Mouse (Mus musculus): ENCODE results near the gene Gng8. TPM values are rescaled to one million over a fixed set of nuclear protein-coding genes. Genes with fewer than 3 reads are reported as not detected.

Gng8 gene
- polyA plus RNA-seq, 1 experiment from 2014 or later, result 12.1 TPM

GRCm38 (mm10) chr7:16895000-16895399 lies 3.4 kb downstream of the Gng8 start:
- Histone ChIP-seq H3K4me1 (peaks cover 50% of the 10 kb centered on the region), H3K36me3 (no peaks in the 10 kb centered on the region), H3K9me3 (replicated peaks) (no peaks in the 10 kb centered on the region), H3K4me2 (replicated peaks) (peak overlapping the region; percentile 60), H3K27me3 (peaks cover 27% of the 10 kb centered on the region), H3K9ac (0 out of 2 replicates have a peak overlapping the region, but pooled peaks have one; percentile 55), H3K27ac (peak overlapping the region; percentile 55), H3K4me3 (peak overlapping the region; percentile 20)
- WGBS, result under 1% methylated on average over 24 of the region's 24 CpGs
- ATAC-seq (ENCODE audit: low FRiP score), result peak; percentile 20

- Histone ChIP-seq H3K36me3 (no peaks in the 10 kb centered on the region), H3K9me3 (replicated peaks) (no peaks in the 10 kb centered on the region), H3K9ac (no peak overlapping the region), H3K27ac (no peak overlapping the region; the same call in 1 of the 2 replicates), H3K4me3 (peak overlapping the region; percentile 20; the same call in 1 of the 2 replicates), H3K4me2 (replicated peaks) (peak overlapping the region; percentile 60), H3K4me1 (peaks cover 53% of the 10 kb centered on the region), H3K27me3 (peaks cover 24% of the 10 kb centered on the region)
- no peak for ATAC-seq (ENCODE audit: low FRiP score)
- 29% methylated on average over 10 of the region's 10 CpGs for WGBS
These were observed 3.9 kb downstream of the Gng8 start for GRCm38 (mm10) chr7:16895511-16895910.

GRCm38 (mm10) chr7:16900526-16900925 lies 8.9 kb downstream of the Gng8 start:
- H3K27ac ChIP-seq, result 0 out of 2 replicates have a peak overlapping the region, but pooled peaks have one; percentile 24
- no peaks in the 10 kb centered on the region for H3K9me3 ChIP-seq (replicated peaks)
- no peaks in the 10 kb centered on the region for H3K27me3 ChIP-seq
- no peaks in the 10 kb centered on the region for H3K36me3 ChIP-seq
- ATAC-seq (ENCODE audit: low FRiP score), result 0 out of 2 replicates have a peak, but pooled peaks have one; percentile 9
- no peak overlapping the region for H3K4me3 ChIP-seq
- H3K9ac ChIP-seq, result no peak overlapping the region
- peaks cover 27% of the 10 kb centered on the region for H3K4me1 ChIP-seq
- WGBS, result 8% methylated on average over 5 of the region's 5 CpGs
- H3K4me2 ChIP-seq (replicated peaks), result no peak overlapping the region

- Histone ChIP-seq H3K9me3 (replicated peaks) (no peaks in the 10 kb centered on the region), H3K4me3 (no peak overlapping the region), H3K27ac (no peak overlapping the region), H3K9ac (no peak overlapping the region), H3K4me2 (replicated peaks) (no peak overlapping the region), H3K27me3 (0 out of 2 replicates have a peak, but pooled peaks cover 3% of the 10 kb centered on the region), H3K4me1 (peaks cover 48% of the 10 kb centered on the region), H3K36me3 (no peaks in the 10 kb centered on the region)
- no peak for ATAC-seq (ENCODE audit: low FRiP score)
- WGBS, result 78% methylated on average over 2 of the region's 2 CpGs
These were observed 11.9 kb downstream of the Gng8 start for GRCm38 (mm10) chr7:16903439-16903955.

- 45% methylated on average over 8 of the region's 10 CpGs for WGBS
- 0 out of 2 replicates have a peak, but pooled peaks have one; percentile 39 for ATAC-seq (ENCODE audit: low FRiP score)
These were observed 12.6 kb downstream of the Gng8 start for GRCm38 (mm10) chr7:16904120-16904675.

GRCm38 (mm10) chr7:16905491-16906021 lies 14.0 kb downstream of the Gng8 start:
- H3K36me3 ChIP-seq, result no peaks in the 10 kb centered on the region
- H3K27ac ChIP-seq, result peak overlapping the region; percentile 7; the same call in 1 of the 2 replicates
- H3K9ac ChIP-seq, result no peak overlapping the region
- no peak overlapping the region for H3K4me2 ChIP-seq (replicated peaks)
- no peak for ATAC-seq (ENCODE audit: low FRiP score)
- peaks cover 10% of the 10 kb centered on the region; the same call in 1 of the 2 replicates for H3K27me3 ChIP-seq
- H3K9me3 ChIP-seq (replicated peaks), result no peaks in the 10 kb centered on the region
- WGBS, result 49% methylated on average over 9 of the region's 9 CpGs
- peaks cover 51% of the 10 kb centered on the region for H3K4me1 ChIP-seq
- no peak overlapping the region for H3K4me3 ChIP-seq

More at GRCm38 (mm10) chr7:16904120-16904675, 12.6 kb downstream of the Gng8 start:
- H3K4me1 ChIP-seq, result peaks cover 54% of the 10 kb centered on the region
- no peak overlapping the region for H3K4me3 ChIP-seq
- no peaks in the 10 kb centered on the region for H3K36me3 ChIP-seq
- no peak overlapping the region for H3K9ac ChIP-seq
- H3K4me2 ChIP-seq (replicated peaks), result no peak overlapping the region
- 0 out of 2 replicates have a peak overlapping the region, but pooled peaks have one; percentile 23 for H3K27ac ChIP-seq
- peaks cover 6% of the 10 kb centered on the region; the same call in 1 of the 2 replicates for H3K27me3 ChIP-seq
- no peaks in the 10 kb centered on the region for H3K9me3 ChIP-seq (replicated peaks)

- Histone ChIP-seq H3K4me1 (peaks cover 47% of the 10 kb centered on the region), H3K27ac (peak within 1 kb of the TSS; percentile 7; the same call in 1 of the 2 replicates), H3K4me3 (no peak within 1 kb of the TSS), H3K27me3 (peaks cover 10% of the 10 kb centered on the region; the same call in 1 of the 2 replicates), H3K4me2 (replicated peaks) (no peak within 1 kb of the TSS), H3K9ac (0 out of 2 replicates have a peak within 1 kb of the TSS, but pooled peaks have one; percentile 18), H3K9me3 (replicated peaks) (no peaks in the 10 kb centered on the region), H3K36me3 (no peaks in the 10 kb centered on the region)
- WGBS, result 4% methylated on average over 6 of the region's 6 CpGs
- ATAC-seq (ENCODE audit: low FRiP score), result no peak
These were observed 14.7 kb downstream of the Gng8 start, which contains the start of gene Ptgir for GRCm38 (mm10) chr7:16906281-16906680. Gene Ptgir (plus strand): TSS chr7:16906490.

GRCm38 (mm10) chr7:16906889-16907559 lies 15.4 kb downstream of the Gng8 start:
- Histone ChIP-seq H3K9ac (0 out of 2 replicates have a peak overlapping the region, but pooled peaks have one; percentile 18), H3K27ac (no peak overlapping the region), H3K4me2 (replicated peaks) (no peak overlapping the region), H3K4me1 (peaks cover 43% of the 10 kb centered on the region), H3K27me3 (peaks cover 10% of the 10 kb centered on the region; the same call in 1 of the 2 replicates), H3K9me3 (replicated peaks) (no peaks in the 10 kb centered on the region), H3K36me3 (no peaks in the 10 kb centered on the region), H3K4me3 (no peak overlapping the region)
- WGBS, result 91% methylated on average over 40 of the region's 41 CpGs
- no peak for ATAC-seq (ENCODE audit: low FRiP score)

GRCm38 (mm10) chr7:16907842-16908241 lies 16.3 kb downstream of the Gng8 start:
- no peak for ATAC-seq (ENCODE audit: low FRiP score)
- WGBS, result 75% methylated on average over 7 of the region's 7 CpGs
- Histone ChIP-seq H3K4me2 (replicated peaks) (no peak overlapping the region), H3K27ac (no peak overlapping the region), H3K36me3 (no peaks in the 10 kb centered on the region), H3K4me3 (no peak overlapping the region), H3K4me1 (peaks cover 49% of the 10 kb centered on the region), H3K9me3 (replicated peaks) (no peaks in the 10 kb centered on the region), H3K9ac (no peak overlapping the region), H3K27me3 (peaks cover 10% of the 10 kb centered on the region; the same call in 1 of the 2 replicates)

GRCm38 (mm10) chr7:16908367-16908766 lies 16.8 kb downstream of the Gng8 start:
- H3K9me3 ChIP-seq (replicated peaks), result no peaks in the 10 kb centered on the region
- peaks cover 10% of the 10 kb centered on the region; the same call in 1 of the 2 replicates for H3K27me3 ChIP-seq
- H3K36me3 ChIP-seq, result no peaks in the 10 kb centered on the region
- H3K4me3 ChIP-seq, result no peak overlapping the region
- 53% methylated on average over 11 of the region's 11 CpGs for WGBS
- H3K4me1 ChIP-seq, result peaks cover 49% of the 10 kb centered on the region
- H3K9ac ChIP-seq, result peak overlapping the region; percentile 41; the same call in 1 of the 2 replicates
- H3K4me2 ChIP-seq (replicated peaks), result no peak overlapping the region
- no peak overlapping the region for H3K27ac ChIP-seq
- ATAC-seq (ENCODE audit: low FRiP score), result no peak

GRCm38 (mm10) chr7:16908859-16909258 lies 17.3 kb downstream of the Gng8 start:
- WGBS, result 62% methylated on average over 11 of the region's 11 CpGs
- peaks cover 2% of the 10 kb centered on the region; the same call in 1 of the 2 replicates for H3K36me3 ChIP-seq
- peak overlapping the region; percentile 41; the same call in 1 of the 2 replicates for H3K9ac ChIP-seq
- no peak overlapping the region for H3K27ac ChIP-seq
- no peak overlapping the region for H3K4me2 ChIP-seq (replicated peaks)
- H3K4me3 ChIP-seq, result no peak overlapping the region
- ATAC-seq (ENCODE audit: low FRiP score), result no peak
- peaks cover 49% of the 10 kb centered on the region for H3K4me1 ChIP-seq
- H3K27me3 ChIP-seq, result peaks cover 10% of the 10 kb centered on the region; the same call in 1 of the 2 replicates
- H3K9me3 ChIP-seq (replicated peaks), result no peaks in the 10 kb centered on the region

GRCm38 (mm10) chr7:16909909-16910308 lies 18.3 kb downstream of the Gng8 start:
- no peak for ATAC-seq (ENCODE audit: low FRiP score)

More at GRCm38 (mm10) chr7:16909909-16910308, 18.3 kb downstream of the Gng8 start:
- no peak overlapping the region for H3K27ac ChIP-seq
- H3K36me3 ChIP-seq, result peaks cover 12% of the 10 kb centered on the region
- H3K4me3 ChIP-seq, result no peak overlapping the region
- no peak overlapping the region for H3K9ac ChIP-seq
- H3K9me3 ChIP-seq (replicated peaks), result no peaks in the 10 kb centered on the region
- peaks cover 10% of the 10 kb centered on the region; the same call in 1 of the 2 replicates for H3K27me3 ChIP-seq
- peaks cover 44% of the 10 kb centered on the region for H3K4me1 ChIP-seq
- H3K4me2 ChIP-seq (replicated peaks), result no peak overlapping the region
- WGBS, result 50% methylated on average over 10 of the region's 10 CpGs
